11 mouse cellular contexts compared by ENCODE assay signal in genomic region chr11:84692638-84693037, GRCm38 (mm10).
A peak's percentile ranks its signal among the peaks of the same experiment; 100 is the strongest.
DNase-seq lines count a peak whose midpoint lies in the region; ATAC-seq and TF ChIP-seq lines count a peak whose summit lies in the region.
"Had no signal": no experiment of that assay in that cellular context is flagged by ENCODE, and none has a peak within 500 bp of the region (broad histone marks: within the 10 kb centered on the region; RNA-seq: fewer than 3 reads in every experiment).

No protein-coding gene starts in this region.

- no peak for TF ChIP-seq POLR2A in lung, adult 2 months (IDR thresholded peaks at IDR 0.05; ENCODE audit: borderline replicate concordance, extremely low read depth, low read depth, low read length)

- no peaks in the 10 kb centered on the region for H3K36me3 ChIP-seq in lung, embryonic 15.5 days

- no peak overlapping the region for H3K27ac ChIP-seq in lung, embryonic 15.5 days

- ATAC-seq in lung, embryonic 15.5 days (ENCODE audit: borderline replicate concordance, extremely low read depth, low FRiP score, low TSS enrichment), result peak; percentile 14; the same call in 1 of the 2 replicates
- ATAC-seq: activated CD4-positive, CD25-positive, alpha-beta regulatory T cell, adult 4 months; hindbrain, embryonic 16.5 days had no signal

- peak; percentile 49 for DNase-seq in adrenal gland, postnatal 14 days
- no peak for DNase-seq in adrenal gland, adult 18-20 months (ENCODE audit: low spot score in 2 of 2)
- DNase-seq in lung, adult 2 months, result no peak
- DNase-seq in induced T-regulatory cell, adult 2 months (ENCODE audit: low read depth), result peak; percentile 3
- peak; percentile 70 to 81 for DNase-seq in spleen, postnatal 4 days (ENCODE audit: low spot score in 2 of 2)
- no peak for DNase-seq in gastrocnemius, postnatal 36 days
- DNase-seq in layer of hippocampus, postnatal 25 days (ENCODE audit: extremely low spot score in 1 of 2, low spot score in 1 of 2), result no peak
- DNase-seq: right cerebral cortex, postnatal 14 days had no signal

- H3K4me1 ChIP-seq in lung, embryonic 15.5 days, result peaks cover 5% of the 10 kb centered on the region
- no peaks in the 10 kb centered on the region for H3K4me1 ChIP-seq in lung, adult 2 months (ENCODE audit: control insufficient read depth, insufficient read depth, low read length)

- no peak overlapping the region for H3K4me3 ChIP-seq in lung, embryonic 15.5 days
- H3K4me3 ChIP-seq in lung, adult 2 months (replicated peaks; ENCODE audit: extremely low read depth, low read depth, low read length), result no peak overlapping the region

- TF ChIP-seq CTCF in lung, adult 2 months (IDR thresholded peaks at IDR 0.05; ENCODE audit: insufficient read depth, low read length), result no peak

- no peak overlapping the region for H3K4me2 ChIP-seq in lung, embryonic 15.5 days

- H3K9me3 ChIP-seq in lung, embryonic 15.5 days, result no peaks in the 10 kb centered on the region

- no peaks in the 10 kb centered on the region for H3K27me3 ChIP-seq in lung, embryonic 15.5 days

- 4% methylated on average over 10 of the region's 10 CpGs for WGBS in lung, embryonic 15.5 days
- 8% methylated on average over 10 of the region's 10 CpGs for WGBS in lung, adult 2 months

- intact Hi-C loops in gastrocnemius, postnatal 36 days (cut with DNase I), result no loop called here

- no peak overlapping the region for H3K9ac ChIP-seq in lung, embryonic 15.5 days

Comparison
In these comparisons a context has a peak if more than half of its experiments do, and no peak if none do; other contexts are left out.
1. DNase-seq: peak in adrenal gland, postnatal 14 days (single experiment), induced T-regulatory cell, adult 2 months (single experiment) and spleen, postnatal 4 days (2 of 2); none in adrenal gland, adult 18-20 months (0 of 2), lung, adult 2 months (single experiment), gastrocnemius, postnatal 36 days (0 of 2) and layer of hippocampus, postnatal 25 days (0 of 2).